Mouse (Mus musculus): ENCODE measurements around the gene Nek6. TPM values are rescaled to one million over a fixed set of nuclear protein-coding genes. Genes with fewer than 3 reads are reported as not detected.

The Nek6 gene
- total RNA-seq, 4 experiments from 2014 or later = 34.1 to 54.9 (median 44.9) TPM

GRCm38 (mm10) chr2:38535521-38536220 is 24.2 kb downstream of the Nek6 start:
- DNase-seq (ENCODE audit: low spot score in 2 of 2) = no peak

GRCm38 (mm10) chr2:38536331-38536731 is 24.9 kb downstream of the Nek6 start:
- peak; percentile 57 to 64 for DNase-seq (ENCODE audit: low spot score in 2 of 2)

- DNase-seq (ENCODE audit: low spot score in 2 of 2) = peak in 1 of 2 experiments; percentile 18
Observed at GRCm38 (mm10) chr2:38539677-38540076, 28.2 kb downstream of the Nek6 start.

- no peak for DNase-seq (ENCODE audit: low spot score in 2 of 2)
Observed at GRCm38 (mm10) chr2:38540666-38541065, 29.2 kb downstream of the Nek6 start.

- no peak for DNase-seq (ENCODE audit: low spot score in 2 of 2)
Observed at GRCm38 (mm10) chr2:38541101-38541500, 29.7 kb downstream of the Nek6 start.

GRCm38 (mm10) chr2:38541570-38541969 is 30.1 kb downstream of the Nek6 start:
- no peak for DNase-seq (ENCODE audit: low spot score in 2 of 2)

GRCm38 (mm10) chr2:38542366-38542765 is 30.9 kb downstream of the Nek6 start:
- DNase-seq (ENCODE audit: low spot score in 2 of 2) = no peak

GRCm38 (mm10) chr2:38543158-38543557 is 31.7 kb downstream of the Nek6 start:
- no peak for DNase-seq (ENCODE audit: low spot score in 2 of 2)

- no peak for DNase-seq (ENCODE audit: low spot score in 2 of 2)
Observed at GRCm38 (mm10) chr2:38544341-38544740, 32.9 kb downstream of the Nek6 start.

GRCm38 (mm10) chr2:38544982-38545381 is 33.5 kb downstream of the Nek6 start:
- DNase-seq (ENCODE audit: low spot score in 2 of 2) = no peak

GRCm38 (mm10) chr2:38545706-38546105 is 34.3 kb downstream of the Nek6 start:
- DNase-seq (ENCODE audit: low spot score in 2 of 2) = no peak

GRCm38 (mm10) chr2:38546222-38546621 is 34.8 kb downstream of the Nek6 start:
- DNase-seq (ENCODE audit: low spot score in 2 of 2) = no peak

GRCm38 (mm10) chr2:38546748-38547147 is 35.3 kb downstream of the Nek6 start:
- no peak for DNase-seq (ENCODE audit: low spot score in 2 of 2)

- no peak for DNase-seq (ENCODE audit: low spot score in 2 of 2)
Observed at GRCm38 (mm10) chr2:38547793-38548517, 36.5 kb downstream of the Nek6 start.

GRCm38 (mm10) chr2:38552004-38552443 is 40.6 kb downstream of the Nek6 start:
- DNase-seq (ENCODE audit: low spot score in 2 of 2) = no peak

- no peak for DNase-seq (ENCODE audit: low spot score in 2 of 2)
Observed at GRCm38 (mm10) chr2:38554226-38554995, 43.0 kb downstream of the Nek6 start.

- no peak for DNase-seq (ENCODE audit: low spot score in 2 of 2)
Observed at GRCm38 (mm10) chr2:38555659-38556058, 44.2 kb downstream of the Nek6 start.

GRCm38 (mm10) chr2:38556721-38557120 is 45.3 kb downstream of the Nek6 start:
- no peak for DNase-seq (ENCODE audit: low spot score in 2 of 2)

- no peak for DNase-seq (ENCODE audit: low spot score in 2 of 2)
Observed at GRCm38 (mm10) chr2:38560296-38561227, 49.1 kb downstream of the Nek6 start.

- DNase-seq (ENCODE audit: low spot score in 2 of 2) = no peak
Observed at GRCm38 (mm10) chr2:38562596-38562995, 51.2 kb downstream of the Nek6 start.

Measured in layer of hippocampus, adult 8-10 months (tissue).